Mouse (Mus musculus) olfactory bulb, adult 2 months (tissue): ENCODE results near the gene Nasp.

Source experiments
- CTCF ChIP-seq: fragments of 200-500 bp; IDR thresholded peaks from 2 replicates; pipeline ENCODE4 v1.5.1; 2012; ENCODE audit warnings: low read depth, mild to moderate bottlenecking, low read length, moderate library complexity; ENCODE audit not compliant: insufficient read depth
- POLR2A ChIP-seq: fragments of 200-500 bp; IDR thresholded peaks from 2 replicates; pipeline ENCODE4 v1.6.1; 2012; ENCODE audit warnings: mild to moderate bottlenecking, low read depth, low read length, moderate library complexity; ENCODE audit not compliant: insufficient read depth

DNA sequence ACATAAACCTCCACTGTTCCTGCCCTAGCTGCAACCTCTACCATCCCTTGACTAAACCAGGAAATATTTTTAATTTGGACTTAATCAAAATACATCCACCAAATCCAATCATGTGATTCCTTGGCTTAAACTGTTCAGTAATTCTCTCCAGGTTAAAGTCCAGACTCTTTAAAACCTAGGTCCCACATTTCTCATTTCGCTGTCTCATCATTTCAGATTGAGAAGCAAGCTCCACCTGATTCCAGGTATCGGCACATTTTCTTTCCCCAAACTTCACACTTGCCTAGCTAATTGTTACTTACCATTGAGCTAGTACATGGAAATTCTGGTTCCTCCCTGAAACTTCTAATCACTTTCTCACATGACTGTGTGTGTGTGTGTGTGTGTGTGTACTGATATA is 21.7 kb upstream of the Nasp start:
- TF ChIP-seq POLR2A (no peak), CTCF (no peak)
